Mouse (Mus musculus) kidney, embryonic 15.5 days (tissue): ENCODE measurements around the gene Cdh4. TPM values are rescaled to one million over a fixed set of nuclear protein-coding genes. Genes with fewer than 3 reads are reported as not detected.

Experiments used
- ATAC-seq: fragments of 200-750 bp; cut with Nextera tagmentation; replicated peaks from 2 replicates; pipeline ENCODE4 v1.8.0; 2017; ENCODE audit warnings: moderate TSS enrichment; ENCODE audit not compliant: low FRiP score
- H3K27ac ChIP-seq: fragments of 300-500 bp; sonication (generic); 2 replicates; pipeline ENCODE4 v1.5.1; 2015; ENCODE audit warnings: mild to moderate bottlenecking, inconsistent platforms
- H3K27me3 ChIP-seq: fragments of 300-500 bp; sonication (generic); 2 replicates; pipeline ENCODE4 v1.6.1; 2015; ENCODE audit warnings: inconsistent platforms
- H3K36me3 ChIP-seq: fragments of 300-500 bp; sonication (generic); 2 replicates; pipeline ENCODE4 v1.6.1; 2015; ENCODE audit warnings: inconsistent platforms
- H3K4me1 ChIP-seq: fragments of 300-500 bp; sonication (generic); 2 replicates; pipeline ENCODE4 v1.6.1; 2015; ENCODE audit warnings: inconsistent platforms
- H3K4me2 ChIP-seq: fragments of 300-500 bp; sonication (generic); 2 replicates; pipeline ENCODE4 v1.6.1; 2015; ENCODE audit warnings: moderate library complexity, mild to moderate bottlenecking, inconsistent platforms
- H3K4me3 ChIP-seq: fragments of 300-500 bp; sonication (generic); replicated peaks from 2 replicates; pipeline ENCODE4 v1.5.1; 2015; ENCODE audit warnings: mild to moderate bottlenecking, inconsistent platforms
- H3K9ac ChIP-seq: fragments of 300-500 bp; sonication (generic); 2 replicates; pipeline ENCODE4 v1.6.1; 2015; ENCODE audit warnings: mild to moderate bottlenecking, inconsistent platforms
- H3K9me3 ChIP-seq: fragments of 300-500 bp; sonication (generic); replicated peaks from 2 replicates; pipeline ENCODE4 v1.6.1; 2016; ENCODE audit warnings: inconsistent platforms
- WGBS: fragments of 180-500 bp; shearing (Covaris S2); methylation state at CpG from one replicate; pipeline ENCODE4 v1.1.7; 2015; ENCODE audit warnings: mixed read lengths; 5-methylcytosine and 5-hydroxymethylcytosine counted together
- polyA plus RNA-seq: library from polyadenylated mRNA; unstranded; fragments of >200 nt; fragmentation: Nextera tagmentation; extraction: Ambion mirVana; gene quantifications from 2 replicates; pipeline ENCODE4 v1.2.1, GENCODE M21; 2015

Gene Cdh4
- polyA plus RNA-seq, 1 experiment from 2014 or later = 23.2 TPM

DNA sequence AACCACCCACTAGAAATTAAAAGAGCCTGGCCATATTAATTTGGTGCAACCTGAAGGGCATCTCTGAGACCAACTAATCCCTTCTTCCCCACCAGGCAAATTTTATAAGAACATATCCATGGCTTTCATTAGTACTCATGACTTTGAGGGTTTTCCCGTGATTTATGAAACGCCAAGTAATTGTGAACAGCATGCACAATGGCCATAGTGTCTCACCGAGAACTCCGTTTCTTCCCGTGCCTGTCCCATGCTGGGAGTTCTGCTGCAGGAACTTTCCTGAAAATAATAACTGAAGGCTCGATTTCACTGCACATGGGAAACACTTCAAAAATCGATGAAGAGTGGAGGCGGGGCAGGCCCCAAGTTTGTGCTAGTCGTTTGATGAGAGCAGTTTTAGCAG, 392.7 kb downstream of the Cdh4 start:
- ATAC-seq = no peak
- Histone ChIP-seq H3K4me1 (peaks cover 7% of the 10 kb centered on the region), H3K4me2 (no peak overlapping the region), H3K9ac (no peak overlapping the region), H3K27ac (no peak overlapping the region), H3K9me3 (no peaks in the 10 kb centered on the region), H3K4me3 (no peak overlapping the region), H3K27me3 (no peaks in the 10 kb centered on the region), H3K36me3 (no peaks in the 10 kb centered on the region)
- WGBS = 63% methylated on average over 9 of the region's 9 CpGs

DNA sequence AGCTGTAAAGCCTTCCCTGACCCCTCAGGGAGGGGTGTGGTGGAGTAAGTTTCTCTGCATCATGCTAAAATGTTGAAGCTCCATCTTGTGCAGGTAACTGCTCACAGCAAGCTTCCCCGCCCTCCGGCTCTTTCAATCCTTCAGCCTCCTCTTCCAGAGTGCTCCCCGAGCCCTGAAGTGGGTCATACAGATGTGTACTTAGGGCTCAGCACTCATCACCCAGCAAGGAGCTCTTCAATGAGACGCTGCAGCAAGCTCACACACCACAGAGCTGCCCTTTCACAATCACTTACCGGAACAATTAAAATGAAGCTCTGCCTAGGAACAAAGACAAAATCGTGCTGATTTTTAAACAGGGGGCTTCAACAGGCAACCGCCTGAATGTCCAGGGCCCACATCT, 393.3 kb downstream of the Cdh4 start:
- Histone ChIP-seq H3K27ac (no peak overlapping the region), H3K9me3 (no peaks in the 10 kb centered on the region), H3K4me1 (peaks cover 7% of the 10 kb centered on the region), H3K36me3 (no peaks in the 10 kb centered on the region), H3K4me3 (no peak overlapping the region), H3K9ac (no peak overlapping the region), H3K27me3 (no peaks in the 10 kb centered on the region), H3K4me2 (no peak overlapping the region)
- WGBS = 72% methylated on average over 7 of the region's 7 CpGs
- no peak for ATAC-seq

DNA sequence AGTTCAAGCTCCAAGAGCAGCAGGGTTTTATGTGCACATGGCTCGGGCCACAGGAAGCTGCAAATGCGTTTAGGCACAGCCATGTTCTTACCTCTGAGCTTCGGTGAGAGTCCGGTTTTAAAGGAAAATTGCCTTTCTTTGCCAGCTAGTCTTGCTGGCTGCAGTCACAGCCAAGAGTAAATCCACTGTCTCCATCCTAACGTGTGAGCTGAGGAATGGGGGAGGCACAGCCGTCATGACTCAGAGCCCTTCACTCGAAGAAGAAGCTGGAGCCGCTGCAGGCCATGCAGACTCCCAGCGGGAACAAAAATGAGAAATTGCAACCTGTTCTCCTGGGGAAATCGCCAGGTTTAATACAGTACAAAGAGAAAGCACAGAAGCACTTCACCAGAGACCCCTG, 395.0 kb downstream of the Cdh4 start:
- 54% methylated on average over 10 of the region's 10 CpGs for WGBS
- no peak for ATAC-seq
- no peak overlapping the region for H3K27ac ChIP-seq

DNA sequence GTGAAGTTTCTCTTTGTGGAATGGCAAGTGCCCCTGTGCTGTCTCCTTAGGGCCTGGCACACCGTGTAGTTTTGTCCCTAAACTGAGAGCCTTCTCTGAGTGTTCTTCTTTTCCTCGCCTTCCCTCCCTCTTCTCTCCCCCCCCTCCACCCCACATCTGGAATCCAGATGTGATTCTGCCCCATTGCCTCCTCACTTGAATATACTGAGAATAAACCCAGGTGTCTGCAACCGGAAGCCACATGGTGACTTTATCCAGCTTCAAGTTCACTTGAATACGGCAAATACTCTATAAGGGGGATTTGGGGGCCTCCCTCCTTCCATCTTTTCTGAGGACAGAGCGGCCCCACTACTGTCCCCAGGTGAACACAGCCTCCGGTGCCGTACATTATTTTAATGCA, 395.8 kb downstream of the Cdh4 start:
- Histone ChIP-seq H3K27ac (no peak overlapping the region), H3K27me3 (no peaks in the 10 kb centered on the region), H3K9ac (no peak overlapping the region), H3K36me3 (no peaks in the 10 kb centered on the region), H3K4me1 (peaks cover 12% of the 10 kb centered on the region), H3K4me3 (no peak overlapping the region), H3K4me2 (no peak overlapping the region), H3K9me3 (no peaks in the 10 kb centered on the region)
- ATAC-seq = no peak
- WGBS = 66% methylated on average over 7 of the region's 7 CpGs

More for the DNA sequence above, 395.0 kb downstream of the Cdh4 start:
- Histone ChIP-seq H3K27me3 (no peaks in the 10 kb centered on the region), H3K9ac (no peak overlapping the region), H3K36me3 (no peaks in the 10 kb centered on the region), H3K4me2 (no peak overlapping the region), H3K9me3 (no peaks in the 10 kb centered on the region), H3K4me1 (peaks cover 7% of the 10 kb centered on the region), H3K4me3 (no peak overlapping the region)

DNA sequence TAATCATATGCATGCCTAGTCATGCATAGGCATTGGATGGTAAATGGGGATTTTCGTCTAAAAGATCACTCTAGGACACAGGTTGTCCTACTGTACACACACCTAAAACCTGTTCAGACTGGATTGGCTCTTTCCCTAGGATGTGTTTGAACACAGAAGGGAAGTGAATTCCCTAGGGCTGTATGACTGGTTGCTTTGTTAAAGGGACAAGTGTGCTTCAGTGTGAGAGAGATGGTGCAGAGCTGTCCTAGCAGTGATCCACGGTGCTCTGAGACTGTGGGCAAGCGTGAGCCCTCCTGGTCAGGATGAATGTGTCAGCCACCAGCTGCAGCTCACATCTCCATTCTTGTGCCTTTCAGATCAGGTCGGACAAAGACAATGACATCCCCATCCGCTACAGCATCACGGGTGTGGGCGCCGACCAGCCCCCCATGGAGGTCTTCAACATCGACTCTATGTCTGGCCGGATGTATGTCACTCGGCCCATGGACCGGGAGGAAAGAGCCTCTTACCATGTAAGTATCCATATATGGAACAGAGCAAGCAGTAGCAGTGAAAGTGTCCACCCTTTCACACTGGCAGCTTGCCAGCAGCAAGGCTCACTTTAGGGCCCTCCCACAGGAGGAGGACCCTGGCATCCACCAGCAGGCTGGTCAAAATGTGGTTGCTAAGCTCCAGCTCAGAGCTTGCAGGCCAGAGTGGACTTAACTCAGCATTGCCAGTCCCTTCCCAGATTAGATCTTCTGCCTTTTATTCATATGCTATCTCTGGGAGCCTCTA, 400.6 kb downstream of the Cdh4 start:
- WGBS = 69% methylated on average over 12 of the region's 12 CpGs
- peaks cover 16% of the 10 kb centered on the region for H3K4me1 ChIP-seq
- H3K4me2 ChIP-seq = no peak overlapping the region
- 0 out of 2 replicates have a peak overlapping the region, but pooled peaks have one; percentile 9 for H3K27ac ChIP-seq
- H3K9ac ChIP-seq = 0 out of 2 replicates have a peak overlapping the region, but pooled peaks have one; percentile 10
- no peak overlapping the region for H3K4me3 ChIP-seq
- no peaks in the 10 kb centered on the region for H3K9me3 ChIP-seq
- peak; percentile 77 for ATAC-seq
- H3K27me3 ChIP-seq = no peaks in the 10 kb centered on the region
- no peaks in the 10 kb centered on the region for H3K36me3 ChIP-seq

DNA sequence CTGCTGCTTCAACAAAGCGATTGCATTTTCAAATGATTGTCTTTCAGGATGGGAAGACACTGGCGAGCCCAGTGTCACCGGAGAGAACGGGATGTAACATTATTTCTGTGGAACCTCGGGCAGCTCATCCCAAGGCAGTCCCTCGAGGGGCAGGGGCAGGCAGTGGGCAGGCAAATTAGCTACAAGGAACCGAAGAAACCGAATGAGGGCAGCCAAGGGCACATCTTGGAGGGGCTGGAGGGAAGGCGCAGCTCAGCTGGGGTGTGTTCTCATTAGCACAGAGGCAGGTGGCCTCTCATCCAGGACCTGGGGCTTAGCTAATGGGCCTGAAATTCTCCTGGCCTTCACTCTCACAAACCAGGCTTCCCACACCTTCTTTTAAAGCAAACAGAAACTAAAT, 407.5 kb downstream of the Cdh4 start:
- Histone ChIP-seq H3K9me3 (no peaks in the 10 kb centered on the region), H3K27me3 (no peaks in the 10 kb centered on the region), H3K4me3 (no peak overlapping the region), H3K27ac (no peak overlapping the region), H3K4me2 (no peak overlapping the region), H3K9ac (no peak overlapping the region), H3K4me1 (peaks cover 19% of the 10 kb centered on the region), H3K36me3 (no peaks in the 10 kb centered on the region)
- no peak for ATAC-seq
- 54% methylated on average over 9 of the region's 9 CpGs for WGBS

DNA sequence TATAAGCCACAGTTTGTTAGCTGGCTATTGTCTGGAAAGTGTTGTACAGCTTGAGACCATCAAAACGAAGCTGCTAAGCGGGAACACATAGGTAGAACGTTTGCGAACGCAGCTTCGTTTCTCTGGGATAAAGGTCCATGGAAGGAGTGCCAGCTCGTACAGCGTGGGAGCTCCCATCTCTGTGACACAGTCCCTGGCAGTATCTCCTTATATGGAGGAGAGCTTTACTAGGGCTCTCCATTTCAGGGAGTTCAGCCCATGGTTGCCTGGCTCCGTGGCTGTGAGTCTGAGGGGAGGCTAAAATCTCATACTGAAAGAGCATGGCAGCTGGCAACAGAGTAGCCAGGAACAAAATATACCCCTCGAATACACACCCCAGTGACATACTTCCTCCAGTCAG, 409.9 kb downstream of the Cdh4 start:
- no peaks in the 10 kb centered on the region for H3K36me3 ChIP-seq
- H3K4me1 ChIP-seq = peaks cover 26% of the 10 kb centered on the region
- ATAC-seq = 0 out of 2 replicates have a peak, but pooled peaks have one; percentile 40
- WGBS = 62% methylated on average over 10 of the region's 10 CpGs
- H3K27ac ChIP-seq = peak overlapping the region; percentile 29
- no peak overlapping the region for H3K9ac ChIP-seq
- no peak overlapping the region for H3K4me3 ChIP-seq
- no peaks in the 10 kb centered on the region for H3K9me3 ChIP-seq
- H3K4me2 ChIP-seq = no peak overlapping the region
- H3K27me3 ChIP-seq = no peaks in the 10 kb centered on the region

DNA sequence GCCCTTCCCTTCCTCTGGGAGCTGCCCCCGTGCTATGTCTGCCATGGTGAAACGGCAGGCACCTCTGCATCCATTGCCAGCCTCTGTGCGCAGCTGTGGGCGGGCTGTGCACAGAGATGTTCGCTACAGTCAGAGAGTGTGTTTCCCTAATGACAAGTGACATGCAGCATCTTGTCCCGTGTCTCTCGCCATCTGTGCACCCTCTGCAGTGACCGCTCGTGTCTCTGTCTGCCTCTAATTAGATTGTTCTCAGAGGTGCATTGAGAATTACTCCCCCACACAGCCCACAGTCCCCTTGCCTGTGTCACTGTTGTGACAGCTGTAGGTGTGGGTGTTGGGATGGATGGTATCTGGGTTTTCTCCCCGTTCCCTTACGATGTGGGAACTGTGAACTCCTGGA, 410.6 kb downstream of the Cdh4 start:
- no peak overlapping the region for H3K4me3 ChIP-seq
- no peaks in the 10 kb centered on the region for H3K27me3 ChIP-seq
- no peaks in the 10 kb centered on the region for H3K36me3 ChIP-seq
- H3K4me2 ChIP-seq = no peak overlapping the region
- WGBS = 35% methylated on average over 11 of the region's 11 CpGs
- no peak overlapping the region for H3K9ac ChIP-seq
- H3K9me3 ChIP-seq = no peaks in the 10 kb centered on the region
- H3K4me1 ChIP-seq = peaks cover 26% of the 10 kb centered on the region
- peak overlapping the region; percentile 2; the same call in 1 of the 2 replicates for H3K27ac ChIP-seq
- ATAC-seq = peak; percentile 61

DNA sequence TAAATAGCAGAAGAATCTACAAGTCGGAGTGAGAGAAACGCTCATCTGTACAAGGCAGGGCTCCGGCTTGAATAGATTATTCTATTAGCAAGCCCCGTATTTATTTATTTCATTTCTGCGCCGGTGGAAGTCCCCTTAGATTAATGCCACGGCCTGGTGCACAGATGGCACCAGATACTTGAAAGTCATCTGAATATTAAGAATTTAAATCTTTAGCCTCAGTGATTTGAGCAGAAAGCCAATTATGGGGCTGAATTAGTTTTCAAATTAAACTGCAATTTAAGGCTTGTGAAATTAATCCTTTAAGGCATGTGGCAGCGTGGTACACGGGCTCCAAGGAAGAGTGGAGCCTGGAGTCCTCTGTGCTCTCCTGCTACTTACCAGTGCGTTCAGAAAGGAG, 411.7 kb downstream of the Cdh4 start:
- H3K4me1 ChIP-seq = peaks cover 26% of the 10 kb centered on the region
- H3K4me2 ChIP-seq = no peak overlapping the region
- H3K9ac ChIP-seq = no peak overlapping the region
- no peaks in the 10 kb centered on the region for H3K27me3 ChIP-seq
- H3K9me3 ChIP-seq = no peaks in the 10 kb centered on the region
- H3K36me3 ChIP-seq = no peaks in the 10 kb centered on the region
- no peak for ATAC-seq
- H3K27ac ChIP-seq = no peak overlapping the region
- WGBS = 79% methylated on average over 10 of the region's 10 CpGs
- H3K4me3 ChIP-seq = no peak overlapping the region

DNA sequence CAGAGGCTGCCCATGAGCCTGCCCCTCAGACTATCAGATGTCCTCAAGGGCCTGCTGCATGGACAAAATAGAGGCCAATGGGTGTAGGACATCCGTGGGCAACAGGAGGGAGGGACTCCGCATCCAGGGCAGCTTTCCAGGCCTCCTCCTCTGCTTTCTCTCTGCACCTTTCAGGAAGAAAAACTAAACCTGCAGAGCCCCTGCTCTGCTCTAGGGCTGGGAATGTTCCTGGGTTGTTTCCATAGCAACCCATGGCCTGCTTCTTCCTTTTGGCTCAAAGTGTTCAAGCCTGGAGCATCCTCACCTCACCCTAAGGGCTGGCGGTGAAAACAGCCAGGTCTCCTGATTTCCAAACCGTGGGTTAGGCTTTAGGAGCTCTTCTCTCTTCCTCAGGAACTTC, 414.9 kb downstream of the Cdh4 start:
- Histone ChIP-seq H3K4me2 (no peak overlapping the region), H3K4me3 (no peak overlapping the region), H3K27me3 (no peaks in the 10 kb centered on the region), H3K27ac (no peak overlapping the region), H3K9ac (no peak overlapping the region), H3K9me3 (no peaks in the 10 kb centered on the region), H3K4me1 (peaks cover 22% of the 10 kb centered on the region), H3K36me3 (no peaks in the 10 kb centered on the region)
- ATAC-seq = no peak
- 53% methylated on average over 4 of the region's 4 CpGs for whole genome bisulfite sequencing

DNA sequence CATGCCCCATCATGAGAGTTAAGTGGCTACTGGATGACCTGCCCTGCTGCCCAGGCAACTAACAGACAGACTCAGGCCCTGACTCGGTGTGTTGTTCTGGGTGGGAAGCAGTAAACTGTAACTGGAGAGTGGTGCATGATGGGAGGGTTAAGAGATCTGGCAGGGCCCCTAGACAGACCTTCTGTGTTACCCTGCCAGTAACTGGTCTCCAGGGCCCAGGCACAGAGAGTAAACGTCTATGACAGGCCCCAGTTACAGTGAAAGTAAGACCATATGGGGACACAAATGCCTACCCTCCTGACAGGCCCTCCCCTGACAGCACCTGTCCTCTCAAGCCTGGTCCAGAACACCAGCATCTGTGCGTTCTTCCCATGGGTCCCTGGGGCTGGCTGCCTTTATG, 420.4 kb downstream of the Cdh4 start:
- no peak for ATAC-seq
- H3K4me2 ChIP-seq = no peak overlapping the region
- H3K27ac ChIP-seq = no peak overlapping the region
- 67% methylated on average over 3 of the region's 3 CpGs for whole genome bisulfite sequencing
- no peak overlapping the region for H3K4me3 ChIP-seq
- H3K4me1 ChIP-seq = no peaks in the 10 kb centered on the region; the same call in 1 of the 2 replicates
- no peaks in the 10 kb centered on the region for H3K36me3 ChIP-seq
- H3K9ac ChIP-seq = no peak overlapping the region
- H3K27me3 ChIP-seq = no peaks in the 10 kb centered on the region
- no peaks in the 10 kb centered on the region for H3K9me3 ChIP-seq

DNA sequence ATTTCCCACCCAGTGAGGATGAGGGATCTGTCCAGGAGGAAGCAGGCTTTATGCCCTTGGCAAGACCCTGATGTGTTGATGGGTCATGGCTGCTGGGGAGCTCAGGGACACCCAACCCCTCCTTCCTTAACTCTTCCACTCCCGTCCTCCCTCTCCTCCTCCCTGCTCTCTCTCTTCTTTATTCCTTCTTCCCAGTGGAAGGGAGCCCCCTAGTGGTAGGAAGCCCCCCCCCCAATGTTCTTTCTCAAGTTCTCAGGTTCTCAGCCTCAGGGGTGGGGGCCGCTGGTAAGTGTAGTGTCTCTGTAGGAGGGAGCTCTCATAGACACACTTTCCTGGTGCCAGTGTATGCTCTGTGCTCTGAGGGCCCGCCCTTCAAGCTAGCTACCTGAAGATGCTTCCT, 421.0 kb downstream of the Cdh4 start:
- Histone ChIP-seq H3K4me1 (no peaks in the 10 kb centered on the region; the same call in 1 of the 2 replicates), H3K4me3 (no peak overlapping the region), H3K36me3 (no peaks in the 10 kb centered on the region), H3K9me3 (no peaks in the 10 kb centered on the region), H3K27me3 (no peaks in the 10 kb centered on the region), H3K4me2 (no peak overlapping the region), H3K27ac (no peak overlapping the region), H3K9ac (no peak overlapping the region)
- ATAC-seq = no peak
- 69% methylated on average over 3 of the region's 3 CpGs for WGBS

DNA sequence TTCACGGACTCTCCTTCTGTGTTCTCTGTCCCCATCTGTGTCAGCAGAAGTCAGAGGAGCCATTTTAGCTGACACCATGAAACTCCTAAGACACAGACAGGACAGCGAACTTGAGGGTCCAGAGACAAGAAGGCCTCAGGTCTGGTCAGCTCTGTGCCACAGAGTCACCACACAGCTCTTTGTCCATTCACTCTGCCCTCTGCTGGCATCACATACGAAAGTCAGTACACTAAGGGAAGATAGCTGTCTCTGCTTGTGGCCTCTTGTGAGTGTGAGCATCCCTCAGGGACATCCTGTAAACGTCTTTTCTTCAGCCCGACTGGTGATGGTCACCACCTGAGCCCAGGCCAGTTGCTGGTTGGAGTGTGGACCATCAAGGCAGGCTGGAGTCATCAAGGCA, 422.9 kb downstream of the Cdh4 start:
- no peak overlapping the region for H3K27ac ChIP-seq
- no peak overlapping the region for H3K9ac ChIP-seq
- 76% methylated on average over 5 of the region's 5 CpGs for WGBS
- H3K4me2 ChIP-seq = no peak overlapping the region
- no peaks in the 10 kb centered on the region for H3K9me3 ChIP-seq
- no peak for ATAC-seq
- no peaks in the 10 kb centered on the region; the same call in 1 of the 2 replicates for H3K4me1 ChIP-seq
- no peaks in the 10 kb centered on the region for H3K36me3 ChIP-seq
- no peak overlapping the region for H3K4me3 ChIP-seq
- H3K27me3 ChIP-seq = no peaks in the 10 kb centered on the region
